Mouse (Mus musculus) C2C12 (cell line): ENCODE data around the gene Ftsj1. TPM values are rescaled to one million over a fixed set of nuclear protein-coding genes. Genes with fewer than 3 reads are reported as not detected.

ENCODE experiments used
- H3K27me3 ChIP-seq: one replicate; pipeline ENCODE4 v1.6.1; 2011; ENCODE audit not compliant: control insufficient read depth, insufficient read depth, insufficient read length
- H3K36me3 ChIP-seq: one replicate; pipeline ENCODE4 v1.6.1; 2011; ENCODE audit not compliant: control insufficient read depth, insufficient read depth
- H3K4me3 ChIP-seq: one replicate; pipeline ENCODE4 v1.5.1; 2011; ENCODE audit warnings: mild to moderate bottlenecking, control low read depth; ENCODE audit not compliant: poor library complexity, insufficient read depth, severe bottlenecking
- H3K79me2 ChIP-seq: one replicate; pipeline ENCODE4 v1.6.1; 2011; ENCODE audit not compliant: control insufficient read depth, insufficient read depth
- H3K79me3 ChIP-seq: one replicate; pipeline ENCODE4 v1.6.1; 2011; ENCODE audit warnings: low read depth, control low read depth
- H3ac ChIP-seq: one replicate; pipeline ENCODE3; 2011; ENCODE audit warnings: low read depth; ENCODE audit not compliant: control insufficient read depth, insufficient read length
- CEBPB ChIP-seq: IDR thresholded peaks from one replicate; pipeline ENCODE4 v1.6.1; 2011; ENCODE audit warnings: low read depth, mild to moderate bottlenecking, control low read depth, moderate library complexity
- CTCF ChIP-seq: IDR thresholded peaks from one replicate; pipeline ENCODE4 v1.5.1; 2011; ENCODE audit not compliant: control insufficient read depth, insufficient read depth, insufficient read length
- FOSL1 ChIP-seq: IDR thresholded peaks from one replicate; pipeline ENCODE4 v1.8.0; 2011; ENCODE audit warnings: mild to moderate bottlenecking, low read length; ENCODE audit not compliant: poor library complexity, insufficient read depth, severe bottlenecking
- MAX ChIP-seq: IDR thresholded peaks from one replicate; pipeline ENCODE4 v1.6.1; 2011; ENCODE audit warnings: mild to moderate bottlenecking, control low read depth
- MYOD1 ChIP-seq: IDR thresholded peaks from one replicate; pipeline ENCODE4 v1.6.1; 2011; ENCODE audit warnings: low read depth; ENCODE audit not compliant: control insufficient read depth, insufficient read length
- MYOG ChIP-seq: IDR thresholded peaks from one replicate; pipeline ENCODE4 v1.6.1; 2011; ENCODE audit not compliant: control insufficient read depth, insufficient read length; ENCODE audit errors: extremely low read depth
- USF1 ChIP-seq: IDR thresholded peaks from one replicate; pipeline ENCODE4 v1.6.1; 2011; ENCODE audit warnings: low read depth, mild to moderate bottlenecking, control low read depth, moderate library complexity
- long read RNA-seq, 2 experiments: library from polyadenylated mRNA; unstranded; transcript quantifications; one replicate each; pipeline ENCODE4 v2.0.0; 2019 to 2020
- polyA plus RNA-seq: library from polyadenylated mRNA; unstranded; fragments of >200 nt; fragmentation: generic; extraction: Trizol; gene quantifications from one replicate; pipeline ENCODE4 v1.2.1, GENCODE M21; 2012; ENCODE audit warnings: missing spikeins

Ftsj1 gene
- polyA plus RNA-seq, result 36.1 TPM
- long read RNA-seq, experiment 1, transcript Ftsj1-203 (13 exons, 1,656 nt), result major isoform, 25 of 38 reads
- long read RNA-seq, experiment 1, partial matches to known transcripts, result 4 of 38 reads
- long read RNA-seq, experiment 1, other reads (novel, unspliced or antisense), result 5 of 38 reads
- long read RNA-seq, experiment 2, transcript Ftsj1-201 (13 exons, 3,425 nt), result minor isoform, 19 of 128 reads
- long read RNA-seq, experiment 2, transcript Ftsj1-203 (13 exons, 1,656 nt), result major isoform, 99 of 128 reads
- long read RNA-seq, experiment 2, partial matches to known transcripts, result 0 of 128 reads
- long read RNA-seq, experiment 2, other reads (novel, unspliced or antisense), result 10 of 128 reads

- Histone ChIP-seq H3K27me3 (no peaks in the 10 kb centered on the region), H3K79me3 (peaks cover 4% of the 10 kb centered on the region), H3ac (peak within 1 kb of the TSS; percentile 77), H3K79me2 (peaks cover 18% of the 10 kb centered on the region), H3K36me3 (no peaks in the 10 kb centered on the region), H3K4me3 (peak within 1 kb of the TSS; percentile 55)
- no peak for TF ChIP-seq USF1
- TF ChIP-seq CEBPB, result peak; percentile 89
Observed at GRCm38 (mm10) chrX:8252334-8253285, at the start of gene Ftsj1. Ftsj1 (minus strand) TSS chrX:8252406.

GRCm38 (mm10) chrX:8288621-8289020 is 36.4 kb upstream of the Ftsj1 start:
- Histone ChIP-seq H3K36me3 (no peaks in the 10 kb centered on the region), H3K79me3 (no peaks in the 10 kb centered on the region), H3K4me3 (no peak overlapping the region), H3K27me3 (no peaks in the 10 kb centered on the region), H3K79me2 (no peaks in the 10 kb centered on the region), H3ac (no peak overlapping the region)
- TF ChIP-seq USF1, result no peak
- no peak for TF ChIP-seq CEBPB
- no peak for TF ChIP-seq MAX
- TF ChIP-seq MYOD1, result no peak
- no peak for TF ChIP-seq MYOG
- no peak for TF ChIP-seq FOSL1
- TF ChIP-seq CTCF, result no peak

- TF ChIP-seq USF1, result no peak
- no peak for TF ChIP-seq MYOG
- TF ChIP-seq MYOD1, result no peak
- TF ChIP-seq CEBPB, result no peak
- TF ChIP-seq CTCF, result no peak
- no peak for TF ChIP-seq FOSL1
- no peaks in the 10 kb centered on the region for H3K36me3 ChIP-seq
- H3K27me3 ChIP-seq, result peaks cover 21% of the 10 kb centered on the region
- no peak overlapping the region for H3ac ChIP-seq
- H3K4me3 ChIP-seq, result no peak overlapping the region
- H3K79me2 ChIP-seq, result no peaks in the 10 kb centered on the region
- no peaks in the 10 kb centered on the region for H3K79me3 ChIP-seq
Observed at GRCm38 (mm10) chrX:8274056-8274455, 21.9 kb upstream of the Ftsj1 start.

GRCm38 (mm10) chrX:8272000-8272399 is 19.8 kb upstream of the Ftsj1 start:
- Histone ChIP-seq H3K4me3 (no peak overlapping the region), H3K79me2 (no peaks in the 10 kb centered on the region), H3ac (no peak overlapping the region), H3K36me3 (no peaks in the 10 kb centered on the region), H3K79me3 (no peaks in the 10 kb centered on the region), H3K27me3 (peaks cover 14% of the 10 kb centered on the region)
- TF ChIP-seq CTCF, result no peak
- no peak for TF ChIP-seq MAX
- no peak for TF ChIP-seq MYOG
- TF ChIP-seq FOSL1, result no peak
- no peak for TF ChIP-seq USF1
- TF ChIP-seq CEBPB, result no peak
- TF ChIP-seq MYOD1, result no peak

GRCm38 (mm10) chrX:8271083-8271820 is 19.0 kb upstream of the Ftsj1 start, which contains the start of gene Slc38a5:
Slc38a5 (plus strand) TSS chrX:8271133.
- no peak for TF ChIP-seq FOSL1
- TF ChIP-seq CEBPB, result no peak
- no peak for TF ChIP-seq MYOD1
- no peak for TF ChIP-seq MAX
- no peak for TF ChIP-seq USF1
- no peak for TF ChIP-seq MYOG
- no peak for TF ChIP-seq CTCF
- Histone ChIP-seq H3K36me3 (no peaks in the 10 kb centered on the region), H3K79me2 (no peaks in the 10 kb centered on the region), H3K27me3 (peaks cover 9% of the 10 kb centered on the region), H3K79me3 (no peaks in the 10 kb centered on the region), H3ac (no peak within 1 kb of the TSS), H3K4me3 (no peak within 1 kb of the TSS)
